Mouse (Mus musculus) CH12.LX (cell line): Measurements from ENCODE around the gene Nbas. TPM values are rescaled to one million over a fixed set of nuclear protein-coding genes. Genes with fewer than 3 reads are reported as not detected.

Source experiments
- DNase-seq: peaks from one replicate; pipeline ENCODE4 v3.0.0-alpha.2; 2013; ENCODE audit errors: extremely low read depth
- H3K27ac ChIP-seq: 2 replicates; pipeline ENCODE4 v1.5.1; 2012; ENCODE audit warnings: low read depth, mild to moderate bottlenecking, control low read depth, moderate library complexity; ENCODE audit not compliant: insufficient read depth
- H3K27me3 ChIP-seq: replicated peaks from 2 replicates; pipeline ENCODE3; 2012; ENCODE audit warnings: inconsistent platforms
- H3K36me3 ChIP-seq, 2 experiments: replicated peaks in 1 of 2; 2 replicates each; pipeline versions ENCODE3 to v1.6.1; 2012; ENCODE audit warnings: inconsistent platforms in 1 of 2, low read length in 1 of 2, mild to moderate bottlenecking in 1 of 2, mixed read lengths in 1 of 2, moderate library complexity in 1 of 2; ENCODE audit not compliant: control insufficient read depth in 1 of 2, insufficient read depth in 1 of 2
- H3K4me1 ChIP-seq, 2 experiments: 2 replicates each; pipeline ENCODE4 v1.6.1; 2012; ENCODE audit warnings: inconsistent platforms in 1 of 2, moderate library complexity in 1 of 2; ENCODE audit not compliant: insufficient read depth in 2 of 2, control insufficient read depth in 1 of 2
- H3K4me2 ChIP-seq: 2 replicates; pipeline ENCODE4 v1.6.1; 2012; ENCODE audit warnings: low read depth, mild to moderate bottlenecking, control low read depth; ENCODE audit not compliant: poor library complexity, insufficient read depth, severe bottlenecking
- H3K4me3 ChIP-seq, 3 experiments: fragments of 150-350 bp in 1 of 3; sonication (generic) in 1 of 3; replicated peaks in 1 of 3; 2 replicates each; pipeline versions ENCODE3 to v1.5.1; 2011 to 2012; ENCODE audit warnings: low read depth in 2 of 3, low read length in 2 of 3, mild to moderate bottlenecking in 2 of 3, moderate library complexity in 2 of 3, control low read depth in 1 of 3, improper control_type of control experiment in 1 of 3, inconsistent platforms in 1 of 3, mixed read lengths in 1 of 3; ENCODE audit not compliant: poor library complexity in 1 of 3
- H3K79me2 ChIP-seq: replicated peaks from 2 replicates; pipeline ENCODE4 v1.6.1; 2012; ENCODE audit warnings: mild to moderate bottlenecking, moderate library complexity; ENCODE audit not compliant: control insufficient read depth, poor library complexity, insufficient read depth, severe bottlenecking; ENCODE audit errors: extremely low read depth
- H3K9ac ChIP-seq: 2 replicates; pipeline ENCODE4 v1.6.1; 2012; ENCODE audit warnings: low read depth, mild to moderate bottlenecking, control low read depth, moderate library complexity; ENCODE audit not compliant: insufficient read depth
- H3K9me3 ChIP-seq: replicated peaks from 2 replicates; pipeline ENCODE3; 2012; ENCODE audit warnings: low read length, inconsistent platforms, mixed read lengths
- CTCF ChIP-seq, 2 experiments: IDR thresholded peaks in 1 of 2; conservative IDR thresholded peaks in 1 of 2; 2 replicates each; pipeline ENCODE4 v1.5.1; 2011 to 2012; ENCODE audit warnings: low read depth in 2 of 2, low read length in 2 of 2, improper control_type of control experiment in 1 of 2, inconsistent platforms in 1 of 2, mild to moderate bottlenecking in 1 of 2, moderate library complexity in 1 of 2
- E2F4 ChIP-seq: IDR thresholded peaks from 2 replicates; pipeline ENCODE4 v1.6.1; 2011; ENCODE audit warnings: low read depth, low read length, improper control_type of control experiment; ENCODE audit not compliant: insufficient replicate concordance
- ELF1 ChIP-seq: IDR thresholded peaks from 2 replicates; pipeline ENCODE4 v1.6.1; 2014; ENCODE audit warnings: low read depth, mild to moderate bottlenecking, inconsistent platforms, low read length, improper control_type of control experiment
- EP300 ChIP-seq: IDR thresholded peaks from 2 replicates; pipeline ENCODE4 v1.6.1; 2011; ENCODE audit warnings: low read length, improper control_type of control experiment
- ETS1 ChIP-seq: conservative IDR thresholded peaks from 2 replicates; pipeline ENCODE4 v1.6.1; 2012; ENCODE audit warnings: low read depth, mild to moderate bottlenecking, inconsistent platforms, low read length, improper control_type of control experiment, moderate library complexity
- GABPA ChIP-seq: IDR thresholded peaks from 2 replicates; pipeline ENCODE4 v1.6.1; 2012; ENCODE audit warnings: low read depth, low read length, improper control_type of control experiment, inconsistent platforms; ENCODE audit not compliant: insufficient replicate concordance
- HCFC1 ChIP-seq: IDR thresholded peaks from 2 replicates; pipeline ENCODE4 v1.6.1; 2012; ENCODE audit warnings: low read depth, mild to moderate bottlenecking, inconsistent platforms, low read length, improper control_type of control experiment
- IRF4 ChIP-seq: IDR thresholded peaks from 2 replicates; pipeline ENCODE4 v1.6.1; 2014; ENCODE audit warnings: low read depth, mild to moderate bottlenecking, inconsistent platforms, low read length, improper control_type of control experiment
- JUND ChIP-seq: conservative IDR thresholded peaks from 2 replicates; pipeline ENCODE4 v1.6.1; 2011; ENCODE audit warnings: low read depth, low read length, improper control_type of control experiment
- MAFK ChIP-seq: IDR thresholded peaks from 2 replicates; pipeline ENCODE4 v1.6.1; 2011; ENCODE audit warnings: low read length, improper control_type of control experiment; ENCODE audit not compliant: insufficient replicate concordance
- MAX ChIP-seq: IDR thresholded peaks from 2 replicates; pipeline ENCODE4 v1.6.1; 2011; ENCODE audit warnings: low read length, improper control_type of control experiment
- MAZ ChIP-seq: IDR thresholded peaks from 2 replicates; pipeline ENCODE4 v1.6.1; 2012; ENCODE audit warnings: low read depth, mild to moderate bottlenecking, inconsistent platforms, low read length, improper control_type of control experiment, moderate library complexity
- MEF2A ChIP-seq: IDR thresholded peaks from 2 replicates; pipeline ENCODE4 v1.6.1; 2014; ENCODE audit warnings: low read depth, mild to moderate bottlenecking, inconsistent platforms, low read length, improper control_type of control experiment, borderline replicate concordance
- MXI1 ChIP-seq: IDR thresholded peaks from 2 replicates; pipeline ENCODE4 v1.6.1; 2011; ENCODE audit warnings: mild to moderate bottlenecking, low read depth, low read length, improper control_type of control experiment
- NELFE ChIP-seq: IDR thresholded peaks from 2 replicates; pipeline ENCODE4 v1.6.1; 2011; ENCODE audit warnings: low read depth, low read length, improper control_type of control experiment
- NRF1 ChIP-seq: IDR thresholded peaks from 2 replicates; pipeline ENCODE4 v1.6.1; 2014; ENCODE audit warnings: low read depth, mild to moderate bottlenecking, inconsistent platforms, low read length, improper control_type of control experiment, moderate library complexity
- PAX5 ChIP-seq: IDR thresholded peaks from 2 replicates; pipeline ENCODE4 v1.6.1; 2012; ENCODE audit warnings: low read length, inconsistent platforms, mixed read lengths
- POLR2A ChIP-seq: IDR thresholded peaks from 2 replicates; pipeline ENCODE4 v1.6.1; 2011; ENCODE audit warnings: low read depth, mild to moderate bottlenecking, improper control_type of control experiment, low read length
- POLR2AphosphoS2 ChIP-seq: IDR thresholded peaks from 2 replicates; pipeline ENCODE4 v1.6.1; 2011; ENCODE audit warnings: low read depth, low read length, improper control_type of control experiment
- SIN3A ChIP-seq: IDR thresholded peaks from 2 replicates; pipeline ENCODE4 v1.6.1; 2012; ENCODE audit warnings: low read length, improper control_type of control experiment, inconsistent platforms
- SMC3 ChIP-seq: IDR thresholded peaks from 2 replicates; pipeline ENCODE4 v1.6.1; 2011; ENCODE audit warnings: low read depth, low read length, improper control_type of control experiment
- TCF12 ChIP-seq: IDR thresholded peaks from 2 replicates; pipeline ENCODE4 v1.6.1; 2014; ENCODE audit warnings: low read depth, mild to moderate bottlenecking, inconsistent platforms, low read length, improper control_type of control experiment
- USF1 ChIP-seq: IDR thresholded peaks from 2 replicates; pipeline ENCODE4 v1.6.1; 2014; ENCODE audit warnings: low read depth, mild to moderate bottlenecking, inconsistent platforms, low read length, improper control_type of control experiment
- ZC3H11A ChIP-seq: IDR thresholded peaks from 2 replicates; pipeline ENCODE4 v1.6.1; 2012; ENCODE audit warnings: low read depth, mild to moderate bottlenecking, inconsistent platforms, low read length, improper control_type of control experiment
- ZKSCAN1 ChIP-seq: IDR thresholded peaks from 2 replicates; pipeline ENCODE4 v1.6.1; 2012; ENCODE audit warnings: low read depth, inconsistent platforms, low read length, improper control_type of control experiment, borderline replicate concordance
- ZMIZ1 ChIP-seq: IDR thresholded peaks from 2 replicates; pipeline ENCODE4 v1.6.1; 2012; ENCODE audit warnings: low read depth, mild to moderate bottlenecking, inconsistent platforms, low read length, improper control_type of control experiment
- ZNF384 ChIP-seq: IDR thresholded peaks from 2 replicates; pipeline ENCODE4 v1.6.1; 2012; ENCODE audit warnings: low read depth, low read length, improper control_type of control experiment, inconsistent platforms
- dilution Hi-C: fragments of 300-500 bp; cut with MboI; formaldehyde crosslinking; loops from 2 replicates; pipeline ENCODE4 v1.14.3; 2020; ENCODE audit warnings: low sequenced_read_pairs; ENCODE audit not compliant: extremely low pct_unique_long_range_greater_than_20kb, extremely low pct_ligation_motif_present
- in situ Hi-C: fragments of 300-500 bp; cut with MboI; formaldehyde crosslinking; loops from 3 replicates; pipeline ENCODE4 v1.14.3; 2019; ENCODE audit warnings: low sequenced_read_pairs, low pct_ligation_motif_present, low pct_unique_long_range_greater_than_20kb, mixed read lengths
- polyA plus RNA-seq: library from polyadenylated mRNA; unstranded; fragments of >175 nt; gene quantifications from 2 replicates; pipeline ENCODE4 v1.2.1, GENCODE M21; 2012; ENCODE audit warnings: low read depth; ENCODE audit not compliant: insufficient read length
- total RNA-seq, 2 experiments: library from RNA; depleted of rRNA; stranded (reverse); fragments of 300-350 nt in 1 of 2; fragments of >200 nt in 1 of 2; gene quantifications; 2 replicates each; pipeline ENCODE4 v1.2.3; 2012 to 2014

The Nbas gene
- total and polyA plus RNA-seq, 3 experiments, result 16.9 to 51.6 (median 22.1) TPM

- H3K27ac ChIP-seq, result no peak overlapping the region
- no peaks in the 10 kb centered on the region for H3K79me2 ChIP-seq
- TF ChIP-seq TCF12 (no peak), MXI1 (no peak), JUND (no peak), MAX (no peak), NELFE (no peak), MAZ (no peak), ZC3H11A (no peak), SMC3 (no peak), GABPA (no peak), MEF2A (no peak), SIN3A (no peak), PAX5 (no peak), MAFK (no peak), CTCF (conservative IDR thresholded peaks at IDR 0.05 in 1 of 2, IDR thresholded peaks at IDR 0.05 in 1 of 2; ENCODE audit: low read depth in 2 of 2, low read length in 2 of 2) (no peak), EP300 (no peak), E2F4 (no peak), HCFC1 (no peak), ZNF384 (no peak), ELF1 (no peak)
- H3K4me3 ChIP-seq, result no peak overlapping the region
- dilution Hi-C loops (no loop called here), in situ Hi-C loops (no loop called here)
- H3K9me3 ChIP-seq, result no peaks in the 10 kb centered on the region
- H3K27me3 ChIP-seq, result no peaks in the 10 kb centered on the region
- no peak for DNase-seq
- no peak overlapping the region for H3K9ac ChIP-seq
- H3K4me1 ChIP-seq, result peaks cover 0 to 6% of the 10 kb centered on the region in 2 experiments; a peak in 2 of 4 replicates
- peaks cover 0 to 14% of the 10 kb centered on the region in 2 experiments for H3K36me3 ChIP-seq
- no peak overlapping the region for H3K4me2 ChIP-seq
Observed at GRCm38 (mm10) chr12:13589021-13589420, 320.1 kb downstream of the Nbas start.

GRCm38 (mm10) chr12:13594746-13595469 lies 326.0 kb downstream of the Nbas start:
- no peak overlapping the region for H3K4me2 ChIP-seq
- no peaks in the 10 kb centered on the region for H3K36me3 ChIP-seq
- H3K4me1 ChIP-seq, result no peaks in the 10 kb centered on the region
- dilution Hi-C loops, result no loop called here
- H3K4me3 ChIP-seq, result no peak overlapping the region
- in situ Hi-C loops, result no loop called here
- H3K79me2 ChIP-seq, result no peaks in the 10 kb centered on the region
- H3K9me3 ChIP-seq, result no peaks in the 10 kb centered on the region
- DNase-seq, result no peak
- H3K9ac ChIP-seq, result no peak overlapping the region
- H3K27me3 ChIP-seq, result no peaks in the 10 kb centered on the region
- TF ChIP-seq ZMIZ1, result no peak
- TF ChIP-seq EP300, result no peak
- no peak for TF ChIP-seq MAX
- no peak for TF ChIP-seq USF1
- TF ChIP-seq ETS1, result no peak
- no peak for TF ChIP-seq IRF4
- TF ChIP-seq TCF12, result no peak
- no peak for TF ChIP-seq MEF2A
- no peak for TF ChIP-seq POLR2A
- TF ChIP-seq ZKSCAN1, result no peak
- TF ChIP-seq MAZ, result no peak
- TF ChIP-seq ELF1, result no peak
- TF ChIP-seq MXI1, result no peak
- TF ChIP-seq SIN3A, result no peak
- TF ChIP-seq POLR2AphosphoS2, result no peak
- no peak for TF ChIP-seq ZNF384
- no peak for TF ChIP-seq GABPA
- TF ChIP-seq NRF1, result no peak
- no peak for TF ChIP-seq NELFE
- TF ChIP-seq MAFK, result no peak
- no peak overlapping the region for H3K27ac ChIP-seq
